Mouse (Mus musculus) testis, adult 2 months (tissue): Measurements from ENCODE around the gene Pla2g2e.

Source experiments
- CTCF ChIP-seq: fragments of 200-500 bp; IDR thresholded peaks from 2 replicates; pipeline ENCODE4 v1.5.1; 2012; ENCODE audit warnings: low read depth, mild to moderate bottlenecking, inconsistent platforms, low read length, moderate library complexity; ENCODE audit not compliant: control insufficient read depth, insufficient read depth, insufficient replicate concordance
- POLR2A ChIP-seq: fragments of 200-500 bp; IDR thresholded peaks from 2 replicates; pipeline ENCODE4 v1.6.1; 2012; ENCODE audit warnings: low read depth, mild to moderate bottlenecking, inconsistent platforms, low read length, moderate library complexity; ENCODE audit not compliant: control insufficient read depth

DNA sequence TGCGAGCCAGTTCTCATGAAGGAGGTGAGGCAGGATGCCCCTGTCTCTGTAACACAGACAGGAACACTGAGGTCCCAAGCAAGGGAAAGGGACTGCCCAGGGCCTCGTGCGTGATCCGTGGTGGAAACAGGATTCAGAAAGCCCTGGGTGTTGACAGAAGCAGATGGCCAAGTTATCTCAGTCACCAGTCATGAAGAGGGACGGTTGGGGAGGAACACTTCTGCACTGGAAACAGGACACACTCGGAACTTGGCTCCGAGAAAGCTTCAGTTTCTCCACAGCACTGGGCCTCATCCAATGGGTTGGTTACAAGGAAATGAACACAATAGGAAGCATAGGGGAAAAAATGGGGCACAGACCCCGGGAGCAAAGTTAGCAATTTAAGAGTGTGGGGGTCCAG, 1.0 kb downstream of the Pla2g2e start:
- TF ChIP-seq CTCF (no peak), POLR2A (no peak)
